Mouse (Mus musculus): ENCODE measurements around the gene Ndufaf2. TPM values are rescaled to one million over a fixed set of nuclear protein-coding genes. Genes with fewer than 3 reads are reported as not detected.

Gene Ndufaf2
- polyA plus RNA-seq, 1 experiment from 2014 or later, result 62.3 TPM

DNA sequence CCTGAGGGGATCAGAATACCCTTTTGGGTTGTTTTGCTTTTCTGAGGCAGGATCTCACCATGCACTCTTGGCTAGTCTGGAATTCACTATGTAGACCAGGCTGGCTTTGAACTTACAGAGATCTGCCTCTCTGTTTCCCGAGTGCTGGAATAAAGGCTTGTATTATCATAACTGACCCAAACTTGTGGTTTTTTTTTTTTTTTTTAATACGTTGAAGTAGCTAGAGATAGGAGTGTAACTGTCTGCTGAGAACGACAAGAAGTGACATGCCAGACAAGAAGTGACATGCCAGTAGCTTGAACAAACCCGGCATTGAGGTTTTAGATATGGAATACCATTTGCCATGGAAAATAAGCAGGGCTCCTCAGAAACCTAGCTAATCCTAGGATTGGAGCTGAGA is 125.6 kb downstream of the Ndufaf2 start:
- Histone ChIP-seq H3K4me1 (replicated peaks) (no peaks in the 10 kb centered on the region), H3K27me3 (replicated peaks) (no peaks in the 10 kb centered on the region), H3K9ac (no peak overlapping the region), H3K9me3 (replicated peaks) (peaks cover 4% of the 10 kb centered on the region; the same call in 1 of the 2 replicates), H3K4me2 (no peak overlapping the region), H3K27ac (ENCODE audit: poor library complexity, severe bottlenecking) (no peak overlapping the region), H3K4me3 (no peak overlapping the region), H3K36me3 (no peaks in the 10 kb centered on the region)
- WGBS, result 79% methylated on average over 4 of the region's 4 CpGs
- ATAC-seq (ENCODE audit: insufficient number of reproducible peaks, low FRiP score), result no peak

DNA sequence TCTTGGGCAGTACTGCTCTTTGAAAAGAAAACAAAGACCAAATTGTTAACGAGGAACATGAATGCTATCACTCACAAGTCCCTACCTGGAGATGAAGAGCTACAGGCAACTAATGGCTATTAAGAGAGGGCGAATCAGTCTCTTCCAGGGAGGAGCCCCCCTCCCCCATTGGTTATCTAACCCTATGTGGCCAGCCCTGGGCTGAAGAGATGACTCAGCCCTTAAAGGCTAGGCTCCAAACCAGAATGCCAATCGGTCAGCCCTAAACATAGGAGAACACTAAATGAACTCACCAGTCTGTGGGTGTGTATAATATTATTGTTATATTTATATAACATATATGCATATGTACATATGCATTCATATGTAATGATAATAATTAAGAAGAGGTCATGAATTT is 132.6 kb downstream of the Ndufaf2 start:
- H3K4me3 ChIP-seq, result no peak overlapping the region
- H3K9ac ChIP-seq, result no peak overlapping the region
- no peaks in the 10 kb centered on the region for H3K36me3 ChIP-seq
- 41% methylated on average over 3 of the region's 3 CpGs for WGBS
- ATAC-seq (ENCODE audit: insufficient number of reproducible peaks, low FRiP score), result no peak
- H3K27me3 ChIP-seq (replicated peaks), result no peaks in the 10 kb centered on the region
- peaks cover 4% of the 10 kb centered on the region; the same call in 1 of the 2 replicates for H3K9me3 ChIP-seq (replicated peaks)
- no peak overlapping the region for H3K4me2 ChIP-seq
- H3K4me1 ChIP-seq (replicated peaks), result 0 out of 2 replicates have a peak, but pooled peaks cover 3% of the 10 kb centered on the region
- H3K27ac ChIP-seq (ENCODE audit: poor library complexity, severe bottlenecking), result no peak overlapping the region

DNA sequence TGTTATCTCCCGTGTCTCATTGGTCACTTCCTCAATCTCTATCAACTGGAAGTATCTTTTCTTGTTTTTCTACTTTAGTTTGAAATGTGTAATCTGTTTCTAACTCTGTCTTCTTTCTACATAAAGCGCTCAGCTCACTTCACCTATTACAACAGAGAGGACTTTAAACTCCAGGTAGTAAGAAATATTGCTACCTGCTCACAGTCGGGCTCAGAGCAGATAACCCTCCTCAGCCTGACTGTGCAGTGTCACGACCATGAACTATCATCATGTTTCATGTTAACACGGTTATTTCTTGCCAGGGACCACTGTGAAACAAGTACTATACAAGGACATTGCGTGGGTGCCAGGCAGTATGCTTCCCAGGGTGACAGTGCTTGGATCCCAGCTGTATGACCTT is 141.1 kb downstream of the Ndufaf2 start:
- Histone ChIP-seq H3K27ac (ENCODE audit: poor library complexity, severe bottlenecking) (no peak overlapping the region), H3K4me1 (replicated peaks) (no peaks in the 10 kb centered on the region), H3K9ac (no peak overlapping the region), H3K4me2 (no peak overlapping the region), H3K36me3 (no peaks in the 10 kb centered on the region), H3K27me3 (replicated peaks) (no peaks in the 10 kb centered on the region), H3K4me3 (no peak overlapping the region), H3K9me3 (replicated peaks) (0 out of 2 replicates have a peak, but pooled peaks cover 2% of the 10 kb centered on the region)
- WGBS, result 72% methylated on average over 6 of the region's 6 CpGs
- ATAC-seq (ENCODE audit: insufficient number of reproducible peaks, low FRiP score), result no peak

DNA sequence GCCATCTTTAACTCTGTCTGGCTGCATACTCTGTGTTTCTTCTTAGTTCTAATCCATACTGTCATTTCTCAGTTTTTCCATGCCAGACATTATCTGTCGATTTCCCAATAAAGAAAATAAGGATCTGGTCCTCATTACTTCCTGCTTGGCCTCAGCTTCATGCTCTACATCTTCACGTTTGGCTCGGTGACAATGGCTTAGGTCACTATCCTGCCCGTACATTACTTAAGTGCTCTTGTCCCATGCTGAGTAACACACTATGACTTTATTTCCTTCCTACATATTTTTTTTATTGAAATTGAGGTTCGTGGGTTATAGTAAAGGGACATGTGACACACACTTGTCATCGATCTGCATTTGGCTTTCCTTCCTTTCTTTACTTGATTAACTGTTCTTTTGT is 143.3 kb downstream of the Ndufaf2 start:
- H3K4me1 ChIP-seq (replicated peaks), result no peaks in the 10 kb centered on the region
- H3K36me3 ChIP-seq, result no peaks in the 10 kb centered on the region
- WGBS, result 79% methylated on average over 6 of the region's 6 CpGs
- 0 out of 2 replicates have a peak, but pooled peaks cover 5% of the 10 kb centered on the region for H3K9me3 ChIP-seq (replicated peaks)
- H3K4me2 ChIP-seq, result no peak overlapping the region
- no peaks in the 10 kb centered on the region for H3K27me3 ChIP-seq (replicated peaks)
- H3K4me3 ChIP-seq, result no peak overlapping the region
- no peak overlapping the region for H3K27ac ChIP-seq (ENCODE audit: poor library complexity, severe bottlenecking)
- ATAC-seq (ENCODE audit: insufficient number of reproducible peaks, low FRiP score), result no peak
- H3K9ac ChIP-seq, result no peak overlapping the region

DNA sequence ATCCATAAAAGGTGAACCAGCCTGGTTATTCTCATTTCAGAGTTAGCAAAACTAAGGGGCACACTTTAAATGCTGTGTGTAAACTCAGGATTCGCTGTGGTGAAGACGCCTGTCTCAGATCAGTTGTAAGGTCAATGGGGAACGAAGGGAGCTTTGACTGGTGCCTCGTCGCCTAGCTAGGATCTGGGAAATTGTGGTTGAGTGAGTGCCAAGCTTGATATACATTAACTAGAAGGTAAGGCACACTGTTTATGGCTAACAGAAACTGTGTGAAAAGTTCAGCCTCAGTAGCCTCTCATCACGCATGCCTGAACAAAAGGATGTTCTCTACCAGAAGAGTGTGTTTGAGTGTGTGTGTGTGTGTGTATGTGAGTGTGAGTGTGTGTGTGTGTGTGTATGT is 144.6 kb downstream of the Ndufaf2 start:
- Histone ChIP-seq H3K27me3 (replicated peaks) (no peaks in the 10 kb centered on the region), H3K9me3 (replicated peaks) (peaks cover 5% of the 10 kb centered on the region; the same call in 1 of the 2 replicates), H3K4me1 (replicated peaks) (no peaks in the 10 kb centered on the region), H3K36me3 (no peaks in the 10 kb centered on the region), H3K4me2 (no peak overlapping the region), H3K9ac (no peak overlapping the region), H3K4me3 (no peak overlapping the region), H3K27ac (ENCODE audit: poor library complexity, severe bottlenecking) (no peak overlapping the region)
- 80% methylated on average over 6 of the region's 6 CpGs for WGBS
- ATAC-seq (ENCODE audit: insufficient number of reproducible peaks, low FRiP score), result no peak

DNA sequence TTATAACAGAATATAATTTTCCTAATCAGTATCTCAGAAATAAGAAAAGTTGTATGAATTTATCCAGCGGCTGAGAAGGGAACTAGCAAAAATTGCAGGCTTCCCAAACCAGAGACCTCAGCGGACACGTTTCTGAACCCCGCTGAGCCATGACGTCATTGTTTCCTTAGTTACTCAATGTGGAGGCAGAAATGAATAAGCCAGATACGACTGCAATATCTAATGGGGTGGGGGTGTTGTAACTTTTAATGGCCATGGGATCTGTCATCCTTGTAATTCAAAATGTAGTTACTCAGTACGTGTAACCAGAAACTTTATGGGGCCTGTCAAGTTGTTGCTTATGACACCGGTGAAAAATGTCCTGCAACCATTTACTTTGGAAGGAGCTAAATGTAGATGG is 145.3 kb downstream of the Ndufaf2 start:
- H3K9ac ChIP-seq, result no peak overlapping the region
- H3K4me1 ChIP-seq (replicated peaks), result no peaks in the 10 kb centered on the region
- WGBS, result 83% methylated on average over 8 of the region's 8 CpGs
- peaks cover 8% of the 10 kb centered on the region for H3K9me3 ChIP-seq (replicated peaks)
- no peak overlapping the region for H3K27ac ChIP-seq (ENCODE audit: poor library complexity, severe bottlenecking)
- no peaks in the 10 kb centered on the region for H3K27me3 ChIP-seq (replicated peaks)
- no peak overlapping the region for H3K4me3 ChIP-seq
- no peak overlapping the region for H3K4me2 ChIP-seq
- no peaks in the 10 kb centered on the region for H3K36me3 ChIP-seq
- ATAC-seq (ENCODE audit: insufficient number of reproducible peaks, low FRiP score), result no peak

DNA sequence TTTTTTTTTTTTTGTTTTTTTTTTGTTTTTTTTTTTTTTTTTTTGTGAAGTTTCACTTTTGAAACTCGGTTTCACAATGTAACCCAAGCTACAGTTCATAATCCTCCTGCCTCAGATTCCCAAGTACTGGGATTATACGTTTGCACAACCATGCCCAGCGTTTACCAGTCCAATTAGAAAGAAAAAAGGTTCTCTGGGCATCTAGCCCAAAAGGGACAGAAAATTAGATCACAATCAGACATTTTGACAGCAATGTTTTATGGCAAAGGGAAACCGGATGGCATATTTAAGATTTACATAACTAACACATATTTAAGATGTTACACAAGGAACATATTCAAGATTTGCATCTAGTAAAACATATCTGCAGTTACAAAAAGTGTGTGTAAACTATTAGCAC is 150.6 kb downstream of the Ndufaf2 start:
- 76% methylated on average over 4 of the region's 4 CpGs for WGBS
- Histone ChIP-seq H3K4me2 (no peak overlapping the region), H3K9ac (no peak overlapping the region), H3K4me3 (no peak overlapping the region), H3K4me1 (replicated peaks) (no peaks in the 10 kb centered on the region), H3K9me3 (replicated peaks) (peaks cover 8% of the 10 kb centered on the region), H3K36me3 (no peaks in the 10 kb centered on the region), H3K27me3 (replicated peaks) (no peaks in the 10 kb centered on the region), H3K27ac (ENCODE audit: poor library complexity, severe bottlenecking) (no peak overlapping the region)
- no peak for ATAC-seq (ENCODE audit: insufficient number of reproducible peaks, low FRiP score)

DNA sequence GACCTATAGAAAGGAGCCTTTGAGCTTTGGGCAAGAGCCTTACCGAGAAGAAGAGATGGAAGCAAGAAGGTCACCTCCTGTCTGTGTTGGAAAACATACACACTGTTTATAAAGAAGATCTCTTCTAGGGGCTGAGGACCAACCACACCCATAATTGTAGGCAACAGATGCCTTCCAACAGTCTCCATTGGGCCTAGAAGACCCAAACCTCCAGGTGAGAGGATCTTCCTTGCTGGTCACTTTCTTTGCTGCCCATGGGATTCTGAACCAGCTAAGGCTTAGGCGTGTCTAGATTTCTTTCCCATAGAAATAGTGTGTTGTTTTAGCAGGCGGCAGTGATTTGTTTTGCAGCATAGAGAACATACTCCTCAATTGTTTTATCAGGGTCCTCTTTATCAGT is 162.1 kb downstream of the Ndufaf2 start:
- Histone ChIP-seq H3K4me1 (replicated peaks) (no peaks in the 10 kb centered on the region), H3K27ac (ENCODE audit: poor library complexity, severe bottlenecking) (no peak overlapping the region), H3K9ac (no peak overlapping the region), H3K4me3 (no peak overlapping the region), H3K9me3 (replicated peaks) (no peaks in the 10 kb centered on the region), H3K27me3 (replicated peaks) (no peaks in the 10 kb centered on the region), H3K4me2 (no peak overlapping the region), H3K36me3 (no peaks in the 10 kb centered on the region)
- WGBS, result 86% methylated on average over 3 of the region's 3 CpGs
- no peak for ATAC-seq (ENCODE audit: insufficient number of reproducible peaks, low FRiP score)

DNA sequence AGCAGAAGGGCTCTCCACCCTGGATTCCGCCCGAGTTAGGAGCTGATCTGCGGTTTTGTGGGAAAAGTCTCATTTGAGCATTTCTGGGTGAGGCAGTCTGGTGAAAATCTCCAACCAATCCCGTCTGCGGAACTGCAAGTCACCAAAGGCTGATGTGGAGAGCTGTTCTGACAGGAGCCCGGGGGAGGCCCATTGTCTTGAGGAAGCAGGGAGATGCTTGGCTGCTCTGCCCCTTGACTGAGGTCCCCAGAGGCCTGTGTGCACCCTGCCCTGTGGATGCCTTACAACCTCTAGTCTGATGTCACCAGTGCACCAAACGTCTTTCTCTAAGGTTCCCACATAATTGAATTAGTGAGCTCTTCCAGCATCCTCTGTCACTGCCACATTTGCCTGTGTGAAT is 163.2 kb downstream of the Ndufaf2 start:
- no peaks in the 10 kb centered on the region for H3K9me3 ChIP-seq (replicated peaks)
- no peak overlapping the region for H3K9ac ChIP-seq
- no peaks in the 10 kb centered on the region for H3K4me1 ChIP-seq (replicated peaks)
- no peaks in the 10 kb centered on the region for H3K36me3 ChIP-seq
- no peak overlapping the region for H3K4me3 ChIP-seq
- ATAC-seq (ENCODE audit: insufficient number of reproducible peaks, low FRiP score), result no peak
- no peaks in the 10 kb centered on the region for H3K27me3 ChIP-seq (replicated peaks)
- 72% methylated on average over 7 of the region's 7 CpGs for WGBS
- no peak overlapping the region for H3K4me2 ChIP-seq
- no peak overlapping the region for H3K27ac ChIP-seq (ENCODE audit: poor library complexity, severe bottlenecking)

DNA sequence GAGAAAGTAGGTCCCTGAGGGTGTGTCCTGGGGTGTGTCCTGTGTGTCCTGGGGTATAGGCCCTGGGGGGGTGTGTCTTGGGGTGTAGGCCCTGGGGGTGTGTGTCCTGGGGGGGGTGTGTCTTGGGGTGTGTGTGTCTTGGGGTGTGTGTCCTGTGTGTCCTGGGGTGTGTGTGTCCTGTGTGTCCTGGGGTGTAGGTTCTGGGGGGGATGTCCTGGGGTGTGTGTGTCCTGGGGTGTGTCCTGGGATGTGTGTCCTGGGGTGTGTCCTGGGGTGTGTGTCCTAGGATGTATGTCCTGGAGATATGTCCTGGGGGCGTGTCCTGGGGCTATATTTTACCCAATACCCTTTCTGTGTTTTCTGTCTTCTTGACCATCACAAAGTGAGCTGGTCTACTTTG is 165.8 kb downstream of the Ndufaf2 start:
- H3K27me3 ChIP-seq (replicated peaks), result no peaks in the 10 kb centered on the region
- no peak overlapping the region for H3K4me2 ChIP-seq
- ATAC-seq (ENCODE audit: insufficient number of reproducible peaks, low FRiP score), result 0 out of 2 replicates have a peak, but pooled peaks have one; percentile 51
- no peaks in the 10 kb centered on the region for H3K4me1 ChIP-seq (replicated peaks)
- no peaks in the 10 kb centered on the region for H3K36me3 ChIP-seq
- H3K9ac ChIP-seq, result no peak overlapping the region
- 63% methylated on average over 1 of the region's 1 CpGs for WGBS
- no peaks in the 10 kb centered on the region for H3K9me3 ChIP-seq (replicated peaks)
- H3K4me3 ChIP-seq, result no peak overlapping the region
- no peak overlapping the region for H3K27ac ChIP-seq (ENCODE audit: poor library complexity, severe bottlenecking)

DNA sequence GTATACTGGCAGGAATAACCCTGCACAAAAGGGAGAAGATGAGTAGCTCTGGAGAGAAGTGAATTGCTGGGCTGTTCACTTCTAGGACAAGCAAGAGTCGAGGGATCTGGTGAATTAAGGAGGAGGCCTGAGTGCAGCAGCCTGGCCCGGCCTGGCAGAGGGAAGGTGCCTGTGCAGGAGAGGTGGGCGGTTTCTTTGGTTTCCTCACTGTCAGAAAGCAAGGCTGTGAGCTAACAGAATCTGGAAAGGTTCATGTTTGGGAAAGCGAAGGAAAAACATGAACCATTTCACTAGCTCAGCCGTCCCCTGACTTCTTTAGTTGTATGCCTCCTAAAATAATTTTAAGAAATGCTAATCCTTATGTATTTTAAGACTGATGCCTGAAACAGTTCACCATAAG is 173.8 kb downstream of the Ndufaf2 start:
- ATAC-seq (ENCODE audit: insufficient number of reproducible peaks, low FRiP score), result no peak
- Histone ChIP-seq H3K9ac (no peak overlapping the region), H3K4me3 (no peak overlapping the region), H3K9me3 (replicated peaks) (0 out of 2 replicates have a peak, but pooled peaks cover 7% of the 10 kb centered on the region), H3K4me1 (replicated peaks) (no peaks in the 10 kb centered on the region), H3K27me3 (replicated peaks) (no peaks in the 10 kb centered on the region), H3K36me3 (no peaks in the 10 kb centered on the region), H3K27ac (ENCODE audit: poor library complexity, severe bottlenecking) (no peak overlapping the region), H3K4me2 (no peak overlapping the region)
- 73% methylated on average over 5 of the region's 5 CpGs for WGBS

DNA sequence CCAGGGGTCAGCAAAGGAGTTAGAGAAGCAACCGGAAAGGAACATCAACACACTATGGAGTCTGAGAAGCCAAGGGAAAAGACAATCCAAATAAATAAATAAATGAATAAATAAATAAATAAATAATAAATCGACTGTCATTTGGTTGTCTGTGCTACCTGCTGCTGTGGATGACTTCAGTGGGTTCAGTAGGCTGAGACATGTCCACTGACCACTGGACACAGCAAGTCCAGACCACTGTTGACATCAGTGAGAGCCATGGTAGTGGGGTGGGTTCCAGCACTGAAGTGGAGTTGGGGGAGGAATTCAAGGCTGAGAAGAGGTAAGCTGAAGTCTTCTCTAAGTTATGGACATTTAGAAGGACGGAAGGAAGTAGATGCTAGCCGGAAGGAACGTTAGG is 174.2 kb downstream of the Ndufaf2 start:
- Histone ChIP-seq H3K27ac (ENCODE audit: poor library complexity, severe bottlenecking) (no peak overlapping the region), H3K36me3 (no peaks in the 10 kb centered on the region), H3K4me3 (no peak overlapping the region), H3K9me3 (replicated peaks) (0 out of 2 replicates have a peak, but pooled peaks cover 7% of the 10 kb centered on the region), H3K4me2 (no peak overlapping the region), H3K9ac (no peak overlapping the region), H3K4me1 (replicated peaks) (no peaks in the 10 kb centered on the region), H3K27me3 (replicated peaks) (no peaks in the 10 kb centered on the region)
- ATAC-seq (ENCODE audit: insufficient number of reproducible peaks, low FRiP score), result no peak
- 82% methylated on average over 5 of the region's 5 CpGs for WGBS

All from heart, embryonic 12.5 days (tissue).